Mouse (Mus musculus) Patski (cell line): ENCODE measurements at regions not wholly inside any gene's neighbourhood (a gene's known extent, or its start where the extent isn't known, plus 50 kb on each side); places are given as distances from the start of the nearest gene placed in this dataset.

Source experiments
- ATAC-seq: fragments of 100-300 bp; one replicate; pipeline ENCODE4 v1.8.0; 2021
- CTCF ChIA-PET: fragments of 350-600 bp; sonication (Branson Sonifier 250); formaldehyde crosslinking; loops from one replicate; lab custom pipeline; 2022; ENCODE audit warnings: inconsistent platforms; lab: Charles Lee
- POLR2A ChIA-PET: fragments of 350-600 bp; sonication (Branson Sonifier 250); formaldehyde crosslinking; loops from one replicate; lab custom pipeline; 2022; ENCODE audit warnings: antibody characterized with exemption, inconsistent platforms; lab: Charles Lee
- DNase-seq: peaks from one replicate; pipeline ENCODE4 v3.0.0-alpha.2; 2011; ENCODE audit warnings: low read depth, low spot score
- H3K27me3 ChIP-seq: fragments of 371-371 bp; one replicate; pipeline ENCODE4 v1.5.1; 2021
- CTCF ChIP-seq: fragments of 100-300 bp; IDR thresholded peaks from one replicate; pipeline ENCODE4 v1.5.1; 2021
- in situ Hi-C: fragments of 300-500 bp; cut with MboI; formaldehyde crosslinking; loops from 3 replicates; pipeline ENCODE4 v1.11.1; 2018; ENCODE audit warnings: low pct_unique_long_range_greater_than_20kb, mixed read lengths

GRCm38 (mm10) chr16:75487915-75488314 lies 97.9 kb downstream of the Lipi start:
- POLR2A ChIA-PET, result no interaction called here
- CTCF ChIA-PET, result no interaction called here
- DNase-seq (no peak), ATAC-seq (no peak)
- in situ Hi-C loops, result no loop called here
- no peak for TF ChIP-seq CTCF
- no peaks in the 10 kb centered on the region for H3K27me3 ChIP-seq

DNA sequence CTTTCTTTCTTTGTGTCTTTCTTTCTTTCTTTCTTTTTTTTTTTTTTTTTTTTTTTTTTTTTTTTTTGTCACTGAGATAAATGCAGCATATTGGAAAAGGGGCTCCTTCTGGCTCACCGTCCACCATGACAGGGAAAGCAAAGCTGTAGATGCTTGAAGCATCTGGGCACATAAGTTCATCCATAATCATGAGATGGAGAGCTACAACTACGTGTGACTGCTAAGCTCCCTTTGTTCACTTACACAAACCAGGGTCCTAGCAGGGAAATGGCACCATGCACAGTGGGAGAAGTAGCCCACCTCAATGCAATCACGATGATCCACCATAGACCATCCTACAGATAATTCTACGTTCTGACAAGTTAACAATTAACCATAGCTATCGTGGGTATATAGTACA lies 102.0 kb downstream of the Lipi start:
- ChIA-PET POLR2A (no interaction called here), CTCF (no interaction called here)
- no peak for DNase-seq
- no peak for TF ChIP-seq CTCF
- no peaks in the 10 kb centered on the region for H3K27me3 ChIP-seq
- in situ Hi-C loops, result no loop called here
- no peak for ATAC-seq

- ChIA-PET POLR2A (no interaction called here), CTCF (no interaction called here)
- TF ChIP-seq CTCF, result no peak
- ATAC-seq, result no peak
- in situ Hi-C loops, result no loop called here
- H3K27me3 ChIP-seq, result no peaks in the 10 kb centered on the region
- no peak for DNase-seq
These were observed 120.4 kb downstream of the Lipi start for GRCm38 (mm10) chr16:75465420-75465975.

DNA sequence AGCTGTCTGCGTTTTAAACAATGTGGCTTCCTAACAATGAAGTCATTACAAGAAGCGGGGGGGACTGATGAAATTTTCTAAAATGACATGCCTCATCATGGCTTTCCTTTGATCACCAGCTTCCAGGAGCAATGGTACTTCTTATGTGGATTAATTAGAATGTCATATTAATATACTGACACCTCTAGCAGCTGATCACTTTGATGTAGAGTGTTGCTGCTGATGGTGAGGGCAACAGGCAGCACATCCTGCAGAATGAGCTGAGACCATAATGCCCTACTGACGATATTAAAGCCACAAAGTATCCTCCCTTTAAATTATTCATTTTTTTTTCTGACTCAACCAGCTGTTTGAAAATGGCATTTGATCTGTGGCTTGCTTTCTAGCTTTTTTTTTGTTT lies 123.7 kb downstream of the Lipi start:
- ChIA-PET POLR2A (no interaction called here), CTCF (no interaction called here)
- ATAC-seq (no peak), DNase-seq (no peak)
- no peaks in the 10 kb centered on the region for H3K27me3 ChIP-seq
- TF ChIP-seq CTCF, result no peak
- in situ Hi-C loops, result no loop called here

GRCm38 (mm10) chr16:75446901-75447514 lies 138.9 kb downstream of the Lipi start:
- DNase-seq (no peak), ATAC-seq (no peak)
- in situ Hi-C loops, result no loop called here
- TF ChIP-seq CTCF, result no peak
- H3K27me3 ChIP-seq, result no peaks in the 10 kb centered on the region
- CTCF ChIA-PET, result no interaction called here
- POLR2A ChIA-PET, result no interaction called here

DNA sequence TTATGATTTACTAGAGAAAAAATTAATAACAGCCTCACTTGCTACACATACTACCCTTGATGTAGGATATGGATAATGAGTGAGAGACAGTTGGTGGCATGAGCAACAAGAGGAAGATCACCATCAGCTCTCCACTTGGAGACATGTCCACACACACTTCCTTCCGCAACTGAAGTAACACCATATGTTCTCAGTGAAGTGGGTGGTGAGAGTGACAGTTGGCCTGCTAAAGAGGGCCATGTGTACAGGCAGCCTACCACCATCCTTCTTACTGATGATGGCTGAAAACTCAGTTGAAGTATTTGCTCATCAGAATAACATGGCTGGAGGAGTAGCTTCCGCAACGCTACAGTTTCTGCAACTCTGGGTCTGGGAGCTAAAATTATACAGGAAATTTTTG lies 146.6 kb downstream of the Lipi start:
- no peaks in the 10 kb centered on the region for H3K27me3 ChIP-seq
- ATAC-seq, result no peak
- in situ Hi-C loops, result no loop called here
- ChIA-PET CTCF (no interaction called here), POLR2A (no interaction called here)
- DNase-seq, result no peak
- no peak for TF ChIP-seq CTCF

- DNase-seq (no peak), ATAC-seq (no peak)
- TF ChIP-seq CTCF, result no peak
- in situ Hi-C loops, result no loop called here
- CTCF ChIA-PET, result no interaction called here
- POLR2A ChIA-PET, result no interaction called here
- no peaks in the 10 kb centered on the region for H3K27me3 ChIP-seq
These were observed 152.6 kb downstream of the Lipi start for GRCm38 (mm10) chr16:75433227-75433626.

DNA sequence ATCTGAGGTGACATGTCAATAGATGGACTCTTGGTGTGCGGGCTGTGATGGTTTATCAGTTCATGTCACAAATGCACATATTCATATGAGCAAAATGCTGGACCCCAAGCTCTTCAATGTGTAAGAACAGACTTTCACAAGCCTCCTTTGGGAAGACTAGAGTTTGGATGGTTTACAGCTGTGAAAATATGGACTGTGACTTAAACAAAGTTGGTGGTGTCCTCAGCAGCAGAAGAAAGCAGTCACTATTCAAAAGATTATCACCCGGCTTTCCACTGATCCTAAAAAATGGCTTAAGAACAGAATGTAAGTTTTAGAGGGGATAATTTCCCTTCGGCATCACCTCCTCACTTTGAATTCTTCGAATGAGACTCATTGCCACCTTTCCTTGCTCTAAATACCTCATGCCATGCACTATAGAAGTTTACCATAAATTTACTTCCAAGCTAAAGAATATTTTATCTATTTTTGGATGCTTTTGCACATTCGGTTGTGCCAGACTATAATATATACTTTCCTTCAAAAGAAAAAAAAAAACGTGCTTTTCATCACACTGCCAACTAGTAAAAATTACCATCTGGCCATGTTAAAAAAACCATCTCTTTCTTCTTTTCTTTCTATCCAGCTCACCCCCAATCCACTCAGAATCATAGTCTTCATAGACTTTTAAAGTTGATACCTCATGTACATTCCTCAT lies 201.2 kb downstream of the Lipi start:
- ChIA-PET CTCF (no interaction called here), POLR2A (no interaction called here)
- no peak for TF ChIP-seq CTCF
- in situ Hi-C loops, result no loop called here
- DNase-seq (no peak), ATAC-seq (no peak)
- H3K27me3 ChIP-seq, result no peaks in the 10 kb centered on the region

- no peak for TF ChIP-seq CTCF
- ChIA-PET CTCF (no interaction called here), POLR2A (no interaction called here)
- in situ Hi-C loops, result no loop called here
- no peak for ATAC-seq
- DNase-seq, result no peak
- no peaks in the 10 kb centered on the region for H3K27me3 ChIP-seq
These were observed 204.7 kb downstream of the Lipi start for GRCm38 (mm10) chr16:75381191-75381590.

GRCm38 (mm10) chr16:75369700-75370099 lies 216.2 kb downstream of the Lipi start:
- no peak for TF ChIP-seq CTCF
- ATAC-seq (no peak), DNase-seq (no peak)
- CTCF ChIA-PET, result no interaction called here
- H3K27me3 ChIP-seq, result no peaks in the 10 kb centered on the region
- POLR2A ChIA-PET, result interaction anchor here (0.6 kb wide), 1 partner anchor 10 kb away, joined by 3 read pairs; no protein-coding TSS in a partner anchor
- in situ Hi-C loops, result no loop called here

GRCm38 (mm10) chr16:75366727-75367126 lies 219.1 kb downstream of the Lipi start:
- POLR2A ChIA-PET, result no interaction called here
- TF ChIP-seq CTCF, result no peak
- H3K27me3 ChIP-seq, result peaks cover 9% of the 10 kb centered on the region
- in situ Hi-C loops, result no loop called here
- ATAC-seq (no peak), DNase-seq (no peak)
- CTCF ChIA-PET, result no interaction called here
